Mouse (Mus musculus) gastrocnemius, postnatal 14 days (tissue): ENCODE measurements around the gene Fank1. TPM values are rescaled to one million over a fixed set of nuclear protein-coding genes. Genes with fewer than 3 reads are reported as not detected.
A peak's percentile ranks its signal among the peaks of the same experiment; 100 is the strongest.
"Not testable (repeated sequence)": the region's sequence is repeated elsewhere in the genome, so short reads cannot be mapped to it uniquely, and the experiment has no call there.

Source experiments
- DNase-seq: peaks from one replicate; pipeline ENCODE4 v3.0.0; 2021; ENCODE audit warnings: mixed read lengths
- intact Hi-C: fragments of 180-260 bp; cut with DNase I; formaldehyde crosslinking; loops from one replicate; pipeline ENCODE4 v1.15.1; 2025; ENCODE audit warnings: low total_unique reads
- total RNA-seq, 2 experiments: library from RNA; stranded (reverse); gene quantifications; 2 replicates each; pipeline ENCODE4 v1.2.3; 2021

Fank1 gene
- total RNA-seq, 2 experiments from 2014 or later = 0.33 TPM; not detected in 1

GRCm38 (mm10) chr7:133879761-133880160, 103.1 kb downstream of the Fank1 start:
- intact Hi-C loops = no loop called here
- no peak for DNase-seq

GRCm38 (mm10) chr7:133884759-133885431, 108.2 kb downstream of the Fank1 start:
- DNase-seq, intact Hi-C loops: not testable (repeated sequence)

GRCm38 (mm10) chr7:133888926-133889920, 112.6 kb downstream of the Fank1 start:
- peak; percentile 70 for DNase-seq
- intact Hi-C loops = no loop called here

- no peak for DNase-seq
- intact Hi-C loops = no loop called here
These were observed 113.3 kb downstream of the Fank1 start for GRCm38 (mm10) chr7:133889986-133890385.

GRCm38 (mm10) chr7:133891298-133891697, 114.6 kb downstream of the Fank1 start:
- no peak for DNase-seq
- intact Hi-C loops = no loop called here

GRCm38 (mm10) chr7:133891796-133892195, 115.1 kb downstream of the Fank1 start:
- intact Hi-C loops = no loop called here

GRCm38 (mm10) chr7:133899391-133899790, 122.7 kb downstream of the Fank1 start:
- intact Hi-C loops = no loop called here
- no peak for DNase-seq

More at GRCm38 (mm10) chr7:133891796-133892195, 115.1 kb downstream of the Fank1 start:
- no peak for DNase-seq

- no peak for DNase-seq
- intact Hi-C loops = no loop called here
These were observed 132.3 kb downstream of the Fank1 start for GRCm38 (mm10) chr7:133908966-133909365.

- intact Hi-C loops = no loop called here
- no peak for DNase-seq
These were observed 133.2 kb downstream of the Fank1 start for GRCm38 (mm10) chr7:133909833-133910375.

GRCm38 (mm10) chr7:133911881-133912280, 135.2 kb downstream of the Fank1 start:
- DNase-seq = no peak

GRCm38 (mm10) chr7:133916230-133916629, 139.6 kb downstream of the Fank1 start:
- no peak for DNase-seq
- intact Hi-C loops = no loop called here

More at GRCm38 (mm10) chr7:133911881-133912280, 135.2 kb downstream of the Fank1 start:
- intact Hi-C loops = no loop called here

GRCm38 (mm10) chr7:133919306-133919705, 142.6 kb downstream of the Fank1 start:
- DNase-seq = no peak
- intact Hi-C loops = no loop called here

GRCm38 (mm10) chr7:133919918-133920317, 143.3 kb downstream of the Fank1 start:
- DNase-seq = peak; percentile 24
- intact Hi-C loops = no loop called here

- intact Hi-C loops = no loop called here
- no peak for DNase-seq
These were observed 144.1 kb downstream of the Fank1 start for GRCm38 (mm10) chr7:133920724-133921123.

- intact Hi-C loops = no loop called here
- DNase-seq = no peak
These were observed 144.6 kb downstream of the Fank1 start for GRCm38 (mm10) chr7:133921291-133921690.

GRCm38 (mm10) chr7:133923994-133924393, 147.3 kb downstream of the Fank1 start:
- intact Hi-C loops = no loop called here
- DNase-seq = no peak

- intact Hi-C loops = no loop called here
- no peak for DNase-seq
These were observed 149.1 kb downstream of the Fank1 start for GRCm38 (mm10) chr7:133925771-133926170.

- intact Hi-C loops = no loop called here
- peak; percentile 23 for DNase-seq
These were observed 152.3 kb downstream of the Fank1 start for GRCm38 (mm10) chr7:133928981-133929380.
